Mouse (Mus musculus) myocyte (in vitro differentiated cells): ENCODE measurements around the gene Pltp. TPM values are rescaled to one million over a fixed set of nuclear protein-coding genes. Genes with fewer than 3 reads are reported as not detected.

Source experiments
- H3K27me3 ChIP-seq: one replicate; pipeline ENCODE4 v1.6.1; 2011; ENCODE audit not compliant: control insufficient read depth, insufficient read depth, insufficient read length
- H3K36me3 ChIP-seq: one replicate; pipeline ENCODE4 v1.6.1; 2011; ENCODE audit not compliant: control insufficient read depth, insufficient read depth
- H3K4me2 ChIP-seq: one replicate; pipeline ENCODE4 v1.6.1; 2011; ENCODE audit warnings: low read depth, control low read depth
- H3K4me3 ChIP-seq: one replicate; pipeline ENCODE4 v1.5.1; 2011; ENCODE audit warnings: mild to moderate bottlenecking, control low read depth, moderate library complexity
- H3K79me2 ChIP-seq: one replicate; pipeline ENCODE4 v1.6.1; 2011; ENCODE audit not compliant: control insufficient read depth, insufficient read depth
- H3ac ChIP-seq: one replicate; pipeline ENCODE4 v1.6.1; 2011; ENCODE audit not compliant: control insufficient read depth, insufficient read length
- CEBPB ChIP-seq: IDR thresholded peaks from 2 replicates; pipeline ENCODE4 v1.6.1; 2011; ENCODE audit warnings: mild to moderate bottlenecking, moderate library complexity; ENCODE audit not compliant: poor library complexity, insufficient read depth, severe bottlenecking
- E2F4 ChIP-seq: IDR thresholded peaks from one replicate; pipeline ENCODE4 v1.6.1; 2011; ENCODE audit warnings: mild to moderate bottlenecking, control low read depth, moderate library complexity; ENCODE audit not compliant: insufficient read depth
- MAX ChIP-seq: IDR thresholded peaks from one replicate; pipeline ENCODE4 v1.6.1; 2011; ENCODE audit warnings: low read depth, mild to moderate bottlenecking, control low read depth
- MYOD1 ChIP-seq, 3 experiments: IDR thresholded peaks; one replicate each; pipeline ENCODE4 v1.6.1; 2011; ENCODE audit warnings: control low read depth in 2 of 3, low read depth in 2 of 3, mild to moderate bottlenecking in 2 of 3, moderate library complexity in 1 of 3; ENCODE audit not compliant: insufficient read length in 2 of 3, control insufficient read depth in 1 of 3
- MYOG ChIP-seq, 3 experiments: IDR thresholded peaks; one replicate each; pipeline ENCODE4 v1.6.1; 2011; ENCODE audit warnings: control low read depth in 2 of 3, low read depth in 2 of 3, mild to moderate bottlenecking in 2 of 3; ENCODE audit not compliant: insufficient read length in 2 of 3, control insufficient read depth in 1 of 3, insufficient read depth in 1 of 3
- POLR2A ChIP-seq: IDR thresholded peaks from one replicate; pipeline ENCODE4 v1.6.1; 2011; ENCODE audit warnings: low read depth, mild to moderate bottlenecking, control low read depth, moderate library complexity; ENCODE audit not compliant: insufficient read length
- POLR2AphosphoS2 ChIP-seq: IDR thresholded peaks from one replicate; pipeline ENCODE4 v1.6.1; 2011; ENCODE audit warnings: low read depth, control low read depth; ENCODE audit not compliant: insufficient read length
- REST ChIP-seq: IDR thresholded peaks from one replicate; pipeline ENCODE4 v1.6.1; 2011; ENCODE audit warnings: mild to moderate bottlenecking, control low read depth, moderate library complexity; ENCODE audit not compliant: insufficient read depth, insufficient read length
- SRF ChIP-seq: IDR thresholded peaks from one replicate; pipeline ENCODE4 v1.6.1; 2011; ENCODE audit warnings: low read depth; ENCODE audit not compliant: control insufficient read depth, insufficient read length
- TCF12 ChIP-seq: IDR thresholded peaks from one replicate; pipeline ENCODE4 v1.6.1; 2011; ENCODE audit warnings: mild to moderate bottlenecking, control low read depth; ENCODE audit not compliant: poor library complexity, insufficient read depth, severe bottlenecking
- TCF3 ChIP-seq: IDR thresholded peaks from one replicate; pipeline ENCODE4 v1.6.1; 2011; ENCODE audit warnings: low read depth, control low read depth; ENCODE audit not compliant: insufficient read length
- USF1 ChIP-seq: IDR thresholded peaks from one replicate; pipeline ENCODE4 v1.6.1; 2011; ENCODE audit warnings: low read depth, mild to moderate bottlenecking, control low read depth, moderate library complexity
- polyA plus RNA-seq: library from polyadenylated mRNA; unstranded; fragments of >200 nt; fragmentation: generic; extraction: Trizol; gene quantifications from one replicate; pipeline ENCODE4 v1.2.1, GENCODE M21; 2012; ENCODE audit warnings: missing spikeins

Pltp gene
- polyA plus RNA-seq, 1 experiment = 117 TPM

GRCm38 (mm10) chr2:164899723-164900459 lies 42.4 kb upstream of the Pltp start:
- no peaks in the 10 kb centered on the region for H3K79me2 ChIP-seq

GRCm38 (mm10) chr2:164899034-164899433 lies 41.5 kb upstream of the Pltp start:
- Histone ChIP-seq H3K27me3 (no peaks in the 10 kb centered on the region), H3K36me3 (peaks cover 30% of the 10 kb centered on the region), H3K79me2 (no peaks in the 10 kb centered on the region), H3K4me3 (no peak overlapping the region), H3K4me2 (no peak overlapping the region), H3ac (no peak overlapping the region)
- no peak for TF ChIP-seq USF1
- no peak for TF ChIP-seq E2F4
- no peak for TF ChIP-seq SRF
- no peak for TF ChIP-seq REST
- TF ChIP-seq TCF12 = no peak
- TF ChIP-seq POLR2AphosphoS2 = no peak
- TF ChIP-seq CEBPB = no peak
- TF ChIP-seq TCF3 = no peak
- TF ChIP-seq POLR2A = no peak
- peak in 2 of 3 experiments; percentile 49 to 56 for TF ChIP-seq MYOD1 (IDR thresholded peaks at IDR 0.05; ENCODE audit: control insufficient read depth in 1 of 3, insufficient read length in 2 of 3, low read depth in 2 of 3)
- TF ChIP-seq MYOG (IDR thresholded peaks at IDR 0.05; ENCODE audit: control insufficient read depth in 1 of 3, insufficient read depth in 1 of 3, insufficient read length in 2 of 3, low read depth in 2 of 3) = peak in 2 of 3 experiments; percentile 48 to 70

More at GRCm38 (mm10) chr2:164899723-164900459, 42.4 kb upstream of the Pltp start:
- TF ChIP-seq MYOD1 (IDR thresholded peaks at IDR 0.05; ENCODE audit: control insufficient read depth in 1 of 3, insufficient read length in 2 of 3, low read depth in 2 of 3) (no peak), TCF12 (no peak), POLR2A (no peak), TCF3 (no peak), MYOG (IDR thresholded peaks at IDR 0.05; ENCODE audit: control insufficient read depth in 1 of 3, insufficient read depth in 1 of 3, insufficient read length in 2 of 3, low read depth in 2 of 3) (no peak), USF1 (no peak)
- no peak overlapping the region for H3K4me2 ChIP-seq
- H3K36me3 ChIP-seq = peaks cover 30% of the 10 kb centered on the region
- no peaks in the 10 kb centered on the region for H3K27me3 ChIP-seq
- H3K4me3 ChIP-seq = no peak overlapping the region
- H3ac ChIP-seq = no peak overlapping the region

- no peak overlapping the region for H3K4me3 ChIP-seq
Observed at GRCm38 (mm10) chr2:164898008-164898407, 40.5 kb upstream of the Pltp start.

GRCm38 (mm10) chr2:164895885-164896284 lies 38.4 kb upstream of the Pltp start:
- Histone ChIP-seq H3K79me2 (no peaks in the 10 kb centered on the region), H3K36me3 (peaks cover 40% of the 10 kb centered on the region), H3K4me2 (no peak overlapping the region), H3ac (no peak overlapping the region), H3K4me3 (no peak overlapping the region), H3K27me3 (no peaks in the 10 kb centered on the region)
- TF ChIP-seq POLR2A (peak; percentile 12), MYOG (IDR thresholded peaks at IDR 0.05; ENCODE audit: control insufficient read depth in 1 of 3, insufficient read depth in 1 of 3, insufficient read length in 2 of 3, low read depth in 2 of 3) (no peak), TCF12 (no peak), POLR2AphosphoS2 (peak; percentile 77), MAX (no peak), MYOD1 (IDR thresholded peaks at IDR 0.05; ENCODE audit: control insufficient read depth in 1 of 3, insufficient read length in 2 of 3, low read depth in 2 of 3) (no peak), SRF (no peak), CEBPB (no peak), TCF3 (no peak)

More at GRCm38 (mm10) chr2:164898008-164898407, 40.5 kb upstream of the Pltp start:
- Histone ChIP-seq H3K27me3 (no peaks in the 10 kb centered on the region), H3K36me3 (peaks cover 34% of the 10 kb centered on the region), H3K4me2 (no peak overlapping the region), H3ac (no peak overlapping the region), H3K79me2 (no peaks in the 10 kb centered on the region)
- TF ChIP-seq USF1 (no peak), MAX (no peak), MYOD1 (IDR thresholded peaks at IDR 0.05; ENCODE audit: control insufficient read depth in 1 of 3, insufficient read length in 2 of 3, low read depth in 2 of 3) (no peak), REST (no peak)

- Histone ChIP-seq H3ac (no peak overlapping the region), H3K79me2 (no peaks in the 10 kb centered on the region), H3K4me3 (no peak overlapping the region), H3K36me3 (peaks cover 39% of the 10 kb centered on the region), H3K27me3 (no peaks in the 10 kb centered on the region), H3K4me2 (no peak overlapping the region)
- TF ChIP-seq POLR2A (peak; percentile 22), TCF12 (no peak), SRF (no peak), POLR2AphosphoS2 (peak; percentile 84), TCF3 (no peak), E2F4 (no peak), REST (no peak)
Observed at GRCm38 (mm10) chr2:164894644-164895043, 37.1 kb upstream of the Pltp start.
